In genomic region chr6:98830191-98830590, GRCm38 (mm10) we compare ENCODE assay signal across 23 mouse cellular contexts.
"Had no signal": no experiment of that assay in that cellular context is flagged by ENCODE, and none has a peak within 500 bp of the region (broad histone marks: within the 10 kb centered on the region; RNA-seq: fewer than 3 reads in every experiment).

No protein-coding gene starts in this region.

- H3K27ac ChIP-seq: heart, adult 2 months; heart, embryonic 13.5 days; heart, embryonic 15.5 days; hindbrain, embryonic 13.5 days; hindbrain, embryonic 15.5 days; hindbrain, postnatal 0 days; limb, embryonic 13.5 days; limb, embryonic 15.5 days; liver, embryonic 13.5 days; liver, embryonic 15.5 days had no signal

- H3K36me3 ChIP-seq: heart, embryonic 13.5 days; heart, embryonic 15.5 days; hindbrain, embryonic 13.5 days; hindbrain, embryonic 15.5 days; limb, embryonic 13.5 days; limb, embryonic 15.5 days; liver, embryonic 13.5 days; liver, embryonic 15.5 days had no signal

- H3K27me3 ChIP-seq: heart, embryonic 13.5 days; heart, embryonic 15.5 days; hindbrain, embryonic 13.5 days; hindbrain, embryonic 15.5 days; limb, embryonic 13.5 days; limb, embryonic 15.5 days; liver, embryonic 13.5 days; liver, embryonic 15.5 days had no signal

- H3K4me3 ChIP-seq: heart, adult 2 months; heart, embryonic 13.5 days; heart, embryonic 15.5 days; hindbrain, embryonic 13.5 days; hindbrain, embryonic 15.5 days; limb, embryonic 13.5 days; limb, embryonic 15.5 days; liver, embryonic 13.5 days; liver, embryonic 15.5 days had no signal

- H3K4me1 ChIP-seq: heart, embryonic 13.5 days; heart, embryonic 15.5 days; hindbrain, embryonic 13.5 days; hindbrain, embryonic 15.5 days; limb, embryonic 15.5 days; liver, embryonic 13.5 days; liver, embryonic 15.5 days had no signal

- DNase-seq: forebrain, postnatal 0 days; gastrocnemius, postnatal 14 days; gastrocnemius, postnatal 36 days; heart, adult 2 months; heart, postnatal 14 days; heart, postnatal 36 days; kidney, postnatal 10 days; layer of hippocampus, adult 9-11 months; layer of hippocampus, postnatal 36 days; left cerebral cortex, postnatal 4 days; liver, embryonic 13.5 days; liver, postnatal 0 days had no signal

- H3K4me2 ChIP-seq: heart, embryonic 11.5 days; heart, embryonic 13.5 days; heart, embryonic 15.5 days; hindbrain, embryonic 13.5 days; hindbrain, embryonic 15.5 days; limb, embryonic 13.5 days; limb, embryonic 15.5 days; liver, embryonic 11.5 days; liver, embryonic 13.5 days; liver, embryonic 15.5 days had no signal

- H3K9me3 ChIP-seq: heart, embryonic 13.5 days; heart, embryonic 15.5 days; hindbrain, embryonic 13.5 days; hindbrain, embryonic 15.5 days; limb, embryonic 13.5 days; limb, embryonic 15.5 days; liver, embryonic 13.5 days; liver, embryonic 15.5 days had no signal

- H3K9ac ChIP-seq: forebrain, postnatal 0 days; heart, embryonic 13.5 days; heart, embryonic 15.5 days; hindbrain, embryonic 13.5 days; hindbrain, embryonic 15.5 days; limb, embryonic 13.5 days; limb, embryonic 15.5 days; liver, embryonic 13.5 days; liver, embryonic 15.5 days; liver, postnatal 0 days had no signal

- ATAC-seq: forebrain, postnatal 0 days; hindbrain, postnatal 0 days; intestine, embryonic 16.5 days; liver, postnatal 0 days had no signal
